Mouse (Mus musculus): ENCODE data around the gene Gm28051. TPM values are rescaled to one million over a fixed set of nuclear protein-coding genes. Genes with fewer than 3 reads are reported as not detected.

Gene Gm28051
- not detected in 2 replicates for polyA plus RNA-seq (2016; fragmentation: Nextera tagmentation; extraction: Ambion mirVana)

GRCm38 (mm10) chr12:102757689-102758402 lies at the start of gene Gm28051, which contains the start of the genes Gon7 and Ubr7:
Gene Gm28051 (minus strand): TSS chr12:102757765.
Gene Gon7 (minus strand): TSS chr12:102757803.
Gene Ubr7 (plus strand): TSS chr12:102757967.
- peaks cover 22% of the 10 kb centered on the region for H3K36me3 ChIP-seq
- peak within 1 kb of the TSS; percentile 91 for H3K27ac ChIP-seq
- WGBS = under 1% methylated on average over 73 of the region's 73 CpGs
- H3K9ac ChIP-seq (replicated peaks) = peak within 1 kb of the TSS; percentile 77
- ATAC-seq (ENCODE audit: insufficient number of reproducible peaks, insufficient read depth, low FRiP score, low TSS enrichment, low read depth) = peak; percentile 93
- H3K27me3 ChIP-seq = no peaks in the 10 kb centered on the region
- H3K4me1 ChIP-seq (replicated peaks) = peaks cover 20% of the 10 kb centered on the region
- H3K4me2 ChIP-seq = peak within 1 kb of the TSS; percentile 86
- H3K4me3 ChIP-seq (replicated peaks) = peak within 1 kb of the TSS; percentile 79
- H3K9me3 ChIP-seq = no peaks in the 10 kb centered on the region

GRCm38 (mm10) chr12:102799528-102799927 lies 42.0 kb upstream of the Gm28051 start:
- H3K4me3 ChIP-seq (replicated peaks) = no peak overlapping the region
- peaks cover 26% of the 10 kb centered on the region for H3K36me3 ChIP-seq
- 98% methylated on average over 2 of the region's 2 CpGs for WGBS

GRCm38 (mm10) chr12:102787927-102788326 lies 30.4 kb upstream of the Gm28051 start:
- Histone ChIP-seq H3K36me3 (peaks cover 92% of the 10 kb centered on the region), H3K27ac (no peak overlapping the region), H3K4me1 (replicated peaks) (no peaks in the 10 kb centered on the region), H3K9ac (replicated peaks) (no peak overlapping the region), H3K9me3 (no peaks in the 10 kb centered on the region), H3K27me3 (no peaks in the 10 kb centered on the region), H3K4me3 (replicated peaks) (no peak overlapping the region), H3K4me2 (no peak overlapping the region)
- WGBS = 80% methylated on average over 7 of the region's 7 CpGs
- ATAC-seq (ENCODE audit: insufficient number of reproducible peaks, insufficient read depth, low FRiP score, low TSS enrichment, low read depth) = no peak

More at GRCm38 (mm10) chr12:102799528-102799927, 42.0 kb upstream of the Gm28051 start:
- Histone ChIP-seq H3K4me1 (replicated peaks) (no peaks in the 10 kb centered on the region), H3K9me3 (no peaks in the 10 kb centered on the region), H3K27ac (no peak overlapping the region), H3K27me3 (no peaks in the 10 kb centered on the region), H3K4me2 (no peak overlapping the region), H3K9ac (replicated peaks) (no peak overlapping the region)
- no peak for ATAC-seq (ENCODE audit: insufficient number of reproducible peaks, insufficient read depth, low FRiP score, low TSS enrichment, low read depth)

- Histone ChIP-seq H3K4me2 (no peak overlapping the region), H3K9ac (replicated peaks) (no peak overlapping the region), H3K4me3 (replicated peaks) (no peak overlapping the region), H3K9me3 (no peaks in the 10 kb centered on the region), H3K27me3 (no peaks in the 10 kb centered on the region), H3K36me3 (peaks cover 86% of the 10 kb centered on the region), H3K4me1 (replicated peaks) (no peaks in the 10 kb centered on the region), H3K27ac (no peak overlapping the region)
- 89% methylated on average over 5 of the region's 5 CpGs for WGBS
- ATAC-seq (ENCODE audit: insufficient number of reproducible peaks, insufficient read depth, low FRiP score, low TSS enrichment, low read depth) = no peak
Measured at GRCm38 (mm10) chr12:102785593-102785985, 28.0 kb upstream of the Gm28051 start.

- WGBS = 86% methylated on average over 19 of the region's 19 CpGs
- Histone ChIP-seq H3K27me3 (no peaks in the 10 kb centered on the region), H3K9me3 (no peaks in the 10 kb centered on the region), H3K4me3 (replicated peaks) (no peak overlapping the region), H3K36me3 (peaks cover 80% of the 10 kb centered on the region), H3K4me1 (replicated peaks) (no peaks in the 10 kb centered on the region), H3K9ac (replicated peaks) (no peak overlapping the region), H3K4me2 (no peak overlapping the region), H3K27ac (no peak overlapping the region)
- ATAC-seq (ENCODE audit: insufficient number of reproducible peaks, insufficient read depth, low FRiP score, low TSS enrichment, low read depth) = no peak
Measured at GRCm38 (mm10) chr12:102784899-102785592, 27.5 kb upstream of the Gm28051 start.

GRCm38 (mm10) chr12:102782841-102783240 lies 25.3 kb upstream of the Gm28051 start:
- 89% methylated on average over 5 of the region's 5 CpGs for WGBS

GRCm38 (mm10) chr12:102779452-102779851 lies 21.9 kb upstream of the Gm28051 start:
- Histone ChIP-seq H3K4me3 (replicated peaks) (no peak overlapping the region), H3K4me2 (no peak overlapping the region), H3K9ac (replicated peaks) (no peak overlapping the region), H3K27ac (no peak overlapping the region), H3K9me3 (no peaks in the 10 kb centered on the region), H3K27me3 (no peaks in the 10 kb centered on the region), H3K36me3 (peaks cover 66% of the 10 kb centered on the region), H3K4me1 (replicated peaks) (no peaks in the 10 kb centered on the region)
- no peak for ATAC-seq (ENCODE audit: insufficient number of reproducible peaks, insufficient read depth, low FRiP score, low TSS enrichment, low read depth)
- 43% methylated on average over 3 of the region's 3 CpGs for whole genome bisulfite sequencing

More at GRCm38 (mm10) chr12:102782841-102783240, 25.3 kb upstream of the Gm28051 start:
- Histone ChIP-seq H3K4me1 (replicated peaks) (no peaks in the 10 kb centered on the region), H3K27me3 (no peaks in the 10 kb centered on the region), H3K36me3 (peaks cover 64% of the 10 kb centered on the region), H3K4me3 (replicated peaks) (no peak overlapping the region), H3K4me2 (no peak overlapping the region), H3K27ac (no peak overlapping the region), H3K9ac (replicated peaks) (no peak overlapping the region), H3K9me3 (no peaks in the 10 kb centered on the region)
- ATAC-seq (ENCODE audit: insufficient number of reproducible peaks, insufficient read depth, low FRiP score, low TSS enrichment, low read depth) = no peak

- Histone ChIP-seq H3K27me3 (no peaks in the 10 kb centered on the region), H3K4me1 (replicated peaks) (no peaks in the 10 kb centered on the region), H3K4me3 (replicated peaks) (no peak overlapping the region), H3K9me3 (no peaks in the 10 kb centered on the region), H3K4me2 (no peak overlapping the region), H3K36me3 (peaks cover 65% of the 10 kb centered on the region), H3K9ac (replicated peaks) (no peak overlapping the region), H3K27ac (no peak overlapping the region)
- WGBS = 87% methylated on average over 5 of the region's 5 CpGs
- no peak for ATAC-seq (ENCODE audit: insufficient number of reproducible peaks, insufficient read depth, low FRiP score, low TSS enrichment, low read depth)
Measured at GRCm38 (mm10) chr12:102778151-102778550, 20.6 kb upstream of the Gm28051 start.

- no peak overlapping the region for H3K27ac ChIP-seq
- 0 out of 2 replicates have a peak, but pooled peaks cover 6% of the 10 kb centered on the region for H3K9me3 ChIP-seq
- no peaks in the 10 kb centered on the region for H3K27me3 ChIP-seq
- peaks cover 70% of the 10 kb centered on the region for H3K36me3 ChIP-seq
- H3K4me3 ChIP-seq (replicated peaks) = no peak overlapping the region
- WGBS = 94% methylated on average over 14 of the region's 14 CpGs
- no peak overlapping the region for H3K9ac ChIP-seq (replicated peaks)
- no peaks in the 10 kb centered on the region for H3K4me1 ChIP-seq (replicated peaks)
- no peak overlapping the region for H3K4me2 ChIP-seq
- ATAC-seq (ENCODE audit: insufficient number of reproducible peaks, insufficient read depth, low FRiP score, low TSS enrichment, low read depth) = no peak
Measured at GRCm38 (mm10) chr12:102776035-102776434, 18.5 kb upstream of the Gm28051 start.

GRCm38 (mm10) chr12:102772676-102773075 lies 15.1 kb upstream of the Gm28051 start:
- peaks cover 95% of the 10 kb centered on the region for H3K36me3 ChIP-seq
- no peak overlapping the region for H3K27ac ChIP-seq
- H3K4me2 ChIP-seq = no peak overlapping the region
- H3K9me3 ChIP-seq = 0 out of 2 replicates have a peak, but pooled peaks cover 6% of the 10 kb centered on the region
- no peak overlapping the region for H3K9ac ChIP-seq (replicated peaks)
- H3K27me3 ChIP-seq = no peaks in the 10 kb centered on the region
- 95% methylated on average over 5 of the region's 5 CpGs for WGBS
- H3K4me3 ChIP-seq (replicated peaks) = no peak overlapping the region
- ATAC-seq (ENCODE audit: insufficient number of reproducible peaks, insufficient read depth, low FRiP score, low TSS enrichment, low read depth) = no peak
- H3K4me1 ChIP-seq (replicated peaks) = no peaks in the 10 kb centered on the region

GRCm38 (mm10) chr12:102771601-102772000 lies 14.0 kb upstream of the Gm28051 start:
- H3K9ac ChIP-seq (replicated peaks) = no peak overlapping the region

More at GRCm38 (mm10) chr12:102771601-102772000, 14.0 kb upstream of the Gm28051 start:
- WGBS = 92% methylated on average over 8 of the region's 8 CpGs
- H3K4me1 ChIP-seq (replicated peaks) = no peaks in the 10 kb centered on the region
- H3K4me2 ChIP-seq = no peak overlapping the region
- 0 out of 2 replicates have a peak, but pooled peaks cover 6% of the 10 kb centered on the region for H3K9me3 ChIP-seq
- no peak overlapping the region for H3K4me3 ChIP-seq (replicated peaks)
- no peaks in the 10 kb centered on the region for H3K27me3 ChIP-seq
- ATAC-seq (ENCODE audit: insufficient number of reproducible peaks, insufficient read depth, low FRiP score, low TSS enrichment, low read depth) = no peak
- no peak overlapping the region for H3K27ac ChIP-seq
- H3K36me3 ChIP-seq = peaks cover 95% of the 10 kb centered on the region

All from limb, embryonic 12.5 days (tissue).